Mouse (Mus musculus) heart, adult 2 months (tissue): ENCODE data around the gene Coro7.

ENCODE experiments used
- CTCF ChIP-seq: fragments of 200-600 bp; IDR thresholded peaks from 2 replicates; pipeline ENCODE4 v1.8.1; 2022; ENCODE audit warnings: antibody characterized with exemption, mild to moderate bottlenecking, moderate library complexity
- EP300 ChIP-seq: fragments of 200-500 bp; IDR thresholded peaks from 2 replicates; pipeline ENCODE4 v1.6.1; 2011; ENCODE audit warnings: low read depth, low read length, control low read depth; ENCODE audit not compliant: insufficient read depth
- POLR2A ChIP-seq: fragments of 200-500 bp; IDR thresholded peaks from 2 replicates; pipeline ENCODE4 v1.6.1; 2011; ENCODE audit warnings: mild to moderate bottlenecking, low read depth, low read length, control low read depth; ENCODE audit not compliant: insufficient read depth

- TF ChIP-seq CTCF (no peak), EP300 (peak; percentile 74; the same call in 1 of the 2 replicates), POLR2A (peak; percentile 84)
These were observed 4.2 kb upstream of the Coro7 start for GRCm38 (mm10) chr16:4683581-4684456.
